Mouse (Mus musculus): Measurements from ENCODE around the gene Itgb4.

DNA sequence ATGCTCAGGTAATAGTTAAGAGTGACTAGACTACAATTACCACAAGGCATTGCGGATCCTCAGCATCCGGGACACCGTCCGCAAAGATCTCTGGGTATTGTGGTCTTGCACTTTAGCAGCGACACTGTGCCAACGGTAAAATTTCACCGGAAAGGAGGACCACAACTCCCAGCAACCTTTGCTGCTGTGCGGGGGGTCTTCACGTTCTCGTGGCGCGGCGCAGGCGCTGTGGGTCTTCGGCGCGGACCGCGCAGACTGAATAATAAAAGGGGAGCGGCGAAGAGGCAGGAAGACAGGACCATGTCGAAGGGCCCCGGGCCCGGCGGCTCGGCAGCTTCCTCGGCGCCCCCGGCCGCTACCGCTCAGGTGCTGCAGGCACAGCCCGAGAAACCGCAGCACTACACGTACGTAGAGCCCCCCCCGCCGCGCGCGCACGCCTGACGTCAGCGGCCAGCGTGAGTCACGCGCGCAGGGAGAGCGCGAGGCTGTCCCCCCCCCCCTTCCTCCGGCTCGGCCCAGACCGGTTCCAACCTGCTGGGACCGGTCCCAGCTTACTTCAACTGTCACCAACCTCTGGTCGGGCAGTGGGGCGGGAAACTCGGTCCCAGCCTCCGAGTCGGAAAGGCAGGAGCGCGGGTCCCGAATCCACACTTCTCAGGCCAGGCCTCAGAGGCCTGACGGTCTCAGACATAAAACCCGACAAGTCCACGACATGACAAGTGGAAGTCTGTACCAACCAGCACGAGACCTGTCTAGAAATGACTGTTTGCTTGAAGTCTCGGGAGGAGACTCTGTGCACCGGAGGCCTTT, 55.8 kb downstream of the Itgb4 start, which contains the start of gene Unk:
- TF ChIP-seq CTCF (IDR thresholded peaks at IDR 0.05; ENCODE audit: low read depth) (no peak), EP300 (IDR thresholded peaks at IDR 0.05; ENCODE audit: low read depth) (peak; percentile 92)

All from liver, embryonic 14.5 days (tissue).